In the genomic region with DNA sequence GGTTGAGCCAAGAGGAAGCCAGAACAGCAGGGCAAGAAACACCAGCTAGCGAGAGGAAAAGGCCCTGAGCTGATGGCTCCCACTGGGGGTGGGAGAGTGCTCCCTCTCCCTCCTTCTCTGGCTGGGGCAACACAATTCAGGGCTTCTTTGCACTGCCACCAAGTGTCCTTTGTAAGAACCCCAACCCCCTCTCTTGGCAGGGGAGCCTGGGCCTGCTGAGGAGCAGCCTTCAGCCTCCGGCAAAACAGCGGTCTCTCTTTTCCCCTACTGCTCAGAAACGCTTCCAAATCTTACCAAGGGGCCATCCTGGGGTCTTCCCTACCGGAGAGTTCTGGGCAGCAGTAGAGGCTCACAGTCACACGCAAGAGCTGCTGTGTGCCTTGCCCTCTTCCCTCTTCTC, we compare ENCODE assay signal across 17 mouse cellular contexts. TPM values are rescaled to one million over a fixed set of nuclear protein-coding genes. Genes with fewer than 3 reads are reported as not detected.
DNase-seq lines count a peak whose midpoint lies in the region; ATAC-seq and TF ChIP-seq lines count a peak whose summit lies in the region.
"Had no signal": no experiment of that assay in that cellular context is flagged by ENCODE, and none has a peak within 500 bp of the region (broad histone marks: within the 10 kb centered on the region; RNA-seq: fewer than 3 reads in every experiment).

No protein-coding gene starts in this region.

- ATAC-seq in forebrain, embryonic 13.5 days = no peak
- no peak for ATAC-seq in liver, embryonic 11.5 days (replicated peaks; ENCODE audit: low FRiP score)
- no peak for ATAC-seq in liver, embryonic 12.5 days
- ATAC-seq: activated CD4-positive, CD25-positive, alpha-beta regulatory T cell, adult 4 months had no signal

- no peaks in the 10 kb centered on the region for H3K27me3 ChIP-seq in forebrain, embryonic 10.5 days (ENCODE audit: poor library complexity, severe bottlenecking)
- H3K27me3 ChIP-seq in forebrain, embryonic 13.5 days = no peaks in the 10 kb centered on the region; the same call in 1 of the 2 replicates
- H3K27me3 ChIP-seq in liver, embryonic 11.5 days (replicated peaks; ENCODE audit: control insufficient read depth, insufficient read depth, low read length) = no peaks in the 10 kb centered on the region
- H3K27me3 ChIP-seq in liver, embryonic 12.5 days (replicated peaks) = peaks cover 25% of the 10 kb centered on the region
- no peaks in the 10 kb centered on the region; the same call in 1 of the 2 replicates for H3K27me3 ChIP-seq in embryonic facial prominence, embryonic 10.5 days (replicated peaks; ENCODE audit: low read depth, poor library complexity, severe bottlenecking)
- H3K27me3 ChIP-seq in thymus, adult 2 months (ENCODE audit: control insufficient read depth, insufficient read depth, low read length) = no peaks in the 10 kb centered on the region

- H3K9ac ChIP-seq in forebrain, embryonic 13.5 days = no peak overlapping the region
- no peak overlapping the region for H3K9ac ChIP-seq in liver, embryonic 11.5 days (ENCODE audit: low read depth, low read length)
- H3K9ac ChIP-seq in liver, embryonic 12.5 days = no peak overlapping the region; the same call in 1 of the 2 replicates

- WGBS in forebrain, embryonic 10.5 days = 37% methylated on average over 6 of the region's 6 CpGs
- WGBS in forebrain, embryonic 13.5 days = 31% methylated on average over 6 of the region's 6 CpGs
- WGBS in liver, embryonic 11.5 days = 66% methylated on average over 6 of the region's 6 CpGs
- 66% methylated on average over 6 of the region's 6 CpGs for WGBS in liver, embryonic 12.5 days (ENCODE audit: insufficient replicate concordance)
- 29% methylated on average over 6 of the region's 6 CpGs for WGBS in embryonic facial prominence, embryonic 10.5 days
- 97% methylated on average over 6 of the region's 6 CpGs for WGBS in thymus, adult 2 months

- H3K9me3 ChIP-seq in forebrain, embryonic 10.5 days = no peaks in the 10 kb centered on the region
- H3K9me3 ChIP-seq in forebrain, embryonic 13.5 days (replicated peaks) = no peaks in the 10 kb centered on the region
- no peaks in the 10 kb centered on the region for H3K9me3 ChIP-seq in liver, embryonic 11.5 days (ENCODE audit: control insufficient read depth, low read length)
- no peaks in the 10 kb centered on the region for H3K9me3 ChIP-seq in liver, embryonic 12.5 days (replicated peaks)
- H3K9me3 ChIP-seq in embryonic facial prominence, embryonic 10.5 days = no peaks in the 10 kb centered on the region

- no peaks in the 10 kb centered on the region for H3K36me3 ChIP-seq in forebrain, embryonic 10.5 days (replicated peaks)
- H3K36me3 ChIP-seq in forebrain, embryonic 13.5 days (ENCODE audit: poor library complexity, severe bottlenecking) = no peaks in the 10 kb centered on the region
- H3K36me3 ChIP-seq in liver, embryonic 11.5 days (ENCODE audit: control insufficient read depth, insufficient read depth, low read length) = no peaks in the 10 kb centered on the region
- H3K36me3 ChIP-seq in liver, embryonic 12.5 days = no peaks in the 10 kb centered on the region
- H3K36me3 ChIP-seq in embryonic facial prominence, embryonic 10.5 days (replicated peaks) = no peaks in the 10 kb centered on the region
- no peaks in the 10 kb centered on the region for H3K36me3 ChIP-seq in thymus, adult 2 months (ENCODE audit: control insufficient read depth, insufficient read depth, low read length)

- H3K4me3 ChIP-seq in forebrain, embryonic 10.5 days = no peak overlapping the region
- H3K4me3 ChIP-seq in forebrain, embryonic 13.5 days = no peak overlapping the region
- no peak overlapping the region for H3K4me3 ChIP-seq in liver, embryonic 11.5 days (ENCODE audit: low read depth, low read length)
- no peak overlapping the region for H3K4me3 ChIP-seq in liver, embryonic 12.5 days
- no peak overlapping the region for H3K4me3 ChIP-seq in embryonic facial prominence, embryonic 10.5 days
- no peak overlapping the region for H3K4me3 ChIP-seq in thymus, adult 2 months (ENCODE audit: control insufficient read depth, insufficient read depth, low read length)
- H3K4me3 ChIP-seq: myocyte had no signal

- 0 out of 2 replicates have a peak overlapping the region, but pooled peaks have one; percentile 16 for H3K27ac ChIP-seq in forebrain, embryonic 10.5 days
- H3K27ac ChIP-seq in forebrain, embryonic 13.5 days = no peak overlapping the region
- H3K27ac ChIP-seq in liver, embryonic 11.5 days (ENCODE audit: low read depth, low read length) = no peak overlapping the region
- no peak overlapping the region for H3K27ac ChIP-seq in liver, embryonic 12.5 days
- H3K27ac ChIP-seq in embryonic facial prominence, embryonic 10.5 days (replicated peaks) = 0 out of 2 replicates have a peak overlapping the region, but pooled peaks have one; percentile 41
- H3K27ac ChIP-seq in thymus, adult 2 months (ENCODE audit: control insufficient read depth, insufficient read depth, low read length) = no peak overlapping the region
- H3K27ac ChIP-seq: macrophage had no signal

- H3K4me2 ChIP-seq in forebrain, embryonic 13.5 days = no peak overlapping the region
- no peak overlapping the region for H3K4me2 ChIP-seq in liver, embryonic 11.5 days
- H3K4me2 ChIP-seq in liver, embryonic 12.5 days = no peak overlapping the region

- TF ChIP-seq POLR2A in thymus, adult 2 months (IDR thresholded peaks at IDR 0.05; ENCODE audit: control insufficient read depth, extremely low read depth, insufficient read depth, low read length, poor library complexity) = no peak

- peaks cover 21% of the 10 kb centered on the region for H3K4me1 ChIP-seq in forebrain, embryonic 10.5 days
- peaks cover 18% of the 10 kb centered on the region for H3K4me1 ChIP-seq in forebrain, embryonic 13.5 days
- no peaks in the 10 kb centered on the region for H3K4me1 ChIP-seq in liver, embryonic 11.5 days (replicated peaks; ENCODE audit: control insufficient read depth, insufficient read depth, low read length)
- H3K4me1 ChIP-seq in liver, embryonic 12.5 days = no peaks in the 10 kb centered on the region
- H3K4me1 ChIP-seq in embryonic facial prominence, embryonic 10.5 days = peaks cover 20% of the 10 kb centered on the region
- H3K4me1 ChIP-seq in thymus, adult 2 months (replicated peaks; ENCODE audit: control insufficient read depth, insufficient read depth, low read length) = no peaks in the 10 kb centered on the region

- TF ChIP-seq CTCF in thymus, adult 2 months (IDR thresholded peaks at IDR 0.05; ENCODE audit: borderline replicate concordance, control insufficient read depth, extremely low read depth, insufficient read depth, low read length, poor library complexity) = no peak

- DNase-seq in forebrain, embryonic 10.5 days (ENCODE audit: extremely low spot score, low spot score) = no peak
- DNase-seq in liver, embryonic 11.5 days (ENCODE audit: low spot score) = peak; percentile 20
- DNase-seq in embryonic facial prominence, embryonic 10.5 days (ENCODE audit: low spot score) = no peak
- DNase-seq in layer of hippocampus, postnatal 10 days (ENCODE audit: low spot score in 2 of 2) = peak; percentile 70 to 77
- no peak for DNase-seq in ovary, postnatal 10 days (ENCODE audit: low spot score)
- no peak for DNase-seq in thymus, adult 2 months
- DNase-seq: gastrocnemius, postnatal 36 days; kidney, adult 2 months had no signal

RNA-seq across cellular contexts. Expression of a gene that starts 4.8 kb away (rescaled TPM):
- not detected in 2 replicates for polyA plus RNA-seq in forebrain, embryonic 10.5 days (2016; fragmentation: Nextera tagmentation; extraction: Ambion mirVana)
- polyA plus RNA-seq in forebrain, embryonic 13.5 days (2015; fragmentation: Nextera tagmentation; extraction: Ambion mirVana) = not detected in 2 replicates
- polyA plus RNA-seq in liver, embryonic 11.5 days (2014; fragmentation: Nextera tagmentation; extraction: Ambion mirVana) = not detected in 2 replicates
- polyA plus RNA-seq in liver, embryonic 12.5 days (2016; fragmentation: Nextera tagmentation; extraction: Ambion mirVana) = not detected in 2 replicates
- not detected in 2 replicates for polyA plus RNA-seq in embryonic facial prominence, embryonic 10.5 days (2016; fragmentation: Nextera tagmentation; extraction: Ambion mirVana)
- 100 to 1,000 TPM; 120 to 129 TPM for total RNA-seq in layer of hippocampus, postnatal 10 days (2021)
- 0.50 and 0.77 TPM in 2 replicates for polyA plus RNA-seq in thymus, adult 2 months (2012; rRNA removed)
- total RNA-seq: MEL had no signal
- polyA plus RNA-seq: activated CD4-positive, CD25-positive, alpha-beta regulatory T cell, adult 4 months; C2C12; heart, postnatal 0 days; liver, embryonic 16.5 days; macrophage had no signal

RNA-seq across cellular contexts. Expression of a gene that starts 16.1 kb away (rescaled TPM):
- 37.6 and 39.2 TPM in 2 replicates for polyA plus RNA-seq in forebrain, embryonic 10.5 days (2016; fragmentation: Nextera tagmentation; extraction: Ambion mirVana)
- 161 and 162 TPM in 2 replicates for polyA plus RNA-seq in forebrain, embryonic 13.5 days (2015; fragmentation: Nextera tagmentation; extraction: Ambion mirVana)
- 25.0 and 28.7 TPM in 2 replicates for polyA plus RNA-seq in liver, embryonic 11.5 days (2014; fragmentation: Nextera tagmentation; extraction: Ambion mirVana)
- 15.5 and 15.8 TPM in 2 replicates for polyA plus RNA-seq in liver, embryonic 12.5 days (2016; fragmentation: Nextera tagmentation; extraction: Ambion mirVana)
- polyA plus RNA-seq in embryonic facial prominence, embryonic 10.5 days (2016; fragmentation: Nextera tagmentation; extraction: Ambion mirVana) = 48.3 and 50.3 TPM in 2 replicates
- total RNA-seq in layer of hippocampus, postnatal 10 days (2021) = 100 to 1,000 TPM; 393 to 420 TPM
- 54.7 and 59.4 TPM in 2 replicates for polyA plus RNA-seq in thymus, adult 2 months (2012; rRNA removed)

RNA-seq across cellular contexts. Expression of a gene that starts 30.2 kb away (rescaled TPM):
- polyA plus RNA-seq in forebrain, embryonic 10.5 days (2016; fragmentation: Nextera tagmentation; extraction: Ambion mirVana) = 1.9 and 2.3 TPM in 2 replicates
- 0.34 and 0.53 TPM in 2 replicates for polyA plus RNA-seq in forebrain, embryonic 13.5 days (2015; fragmentation: Nextera tagmentation; extraction: Ambion mirVana)
- polyA plus RNA-seq in liver, embryonic 11.5 days (2014; fragmentation: Nextera tagmentation; extraction: Ambion mirVana) = 42.1 and 43.0 TPM in 2 replicates
- polyA plus RNA-seq in liver, embryonic 12.5 days (2016; fragmentation: Nextera tagmentation; extraction: Ambion mirVana) = 24.7 and 25.9 TPM in 2 replicates
- polyA plus RNA-seq in embryonic facial prominence, embryonic 10.5 days (2016; fragmentation: Nextera tagmentation; extraction: Ambion mirVana) = 1.3 and 2.1 TPM in 2 replicates
- under 1 TPM; 0.11 to 0.14 TPM for total RNA-seq in layer of hippocampus, postnatal 10 days (2021)
- 219 and 275 TPM in 2 replicates for polyA plus RNA-seq in thymus, adult 2 months (2012; rRNA removed)

RNA-seq across cellular contexts. Expression of a gene that starts 57.6 kb away (rescaled TPM):
- polyA plus RNA-seq in forebrain, embryonic 10.5 days (2016; fragmentation: Nextera tagmentation; extraction: Ambion mirVana) = 0.07 and 0.14 TPM in 2 replicates
- 0.15 and 0.30 TPM in 2 replicates for polyA plus RNA-seq in forebrain, embryonic 13.5 days (2015; fragmentation: Nextera tagmentation; extraction: Ambion mirVana)
- 0.48 and 0.70 TPM in 2 replicates for polyA plus RNA-seq in liver, embryonic 11.5 days (2014; fragmentation: Nextera tagmentation; extraction: Ambion mirVana)
- polyA plus RNA-seq in liver, embryonic 12.5 days (2016; fragmentation: Nextera tagmentation; extraction: Ambion mirVana) = 0.30 and 0.36 TPM in 2 replicates
- polyA plus RNA-seq in embryonic facial prominence, embryonic 10.5 days (2016; fragmentation: Nextera tagmentation; extraction: Ambion mirVana) = 0.73 and 1.1 TPM in 2 replicates
- total RNA-seq in layer of hippocampus, postnatal 10 days (2021) = 1 to 10 TPM; 1.4 to 1.8 TPM
- 1.3 and 1.5 TPM in 2 replicates for polyA plus RNA-seq in thymus, adult 2 months (2012; rRNA removed)
- polyA plus RNA-seq: activated CD4-positive, CD25-positive, alpha-beta regulatory T cell, adult 4 months; macrophage had no signal

Comparison
In these comparisons a context has a peak if more than half of its experiments do, and no peak if none do; other contexts are left out.
1. H3K27ac ChIP-seq: peak in forebrain, embryonic 10.5 days (single experiment) and embryonic facial prominence, embryonic 10.5 days (single experiment); none in forebrain, embryonic 13.5 days (single experiment), liver, embryonic 11.5 days (single experiment), liver, embryonic 12.5 days (single experiment) and thymus, adult 2 months (single experiment).
2. DNase-seq: peak in liver, embryonic 11.5 days (single experiment) and layer of hippocampus, postnatal 10 days (2 of 2); none in forebrain, embryonic 10.5 days (single experiment), embryonic facial prominence, embryonic 10.5 days (single experiment), ovary, postnatal 10 days (single experiment) and thymus, adult 2 months (single experiment).